In genomic region chr12:99385073-99385472, GRCm38 (mm10) we compare ENCODE assay signal across 26 mouse cellular contexts.
DNase-seq lines count a peak whose midpoint lies in the region; ATAC-seq and TF ChIP-seq lines count a peak whose summit lies in the region.
"Had no signal": no experiment of that assay in that cellular context is flagged by ENCODE, and none has a peak within 500 bp of the region (broad histone marks: within the 10 kb centered on the region; RNA-seq: fewer than 3 reads in every experiment).

No protein-coding gene starts in this region.

- DNase-seq in gastrocnemius, adult 2 months, result no peak
- no peak for DNase-seq in gastrocnemius, postnatal 10 days
- DNase-seq in layer of hippocampus, adult 2 months (ENCODE audit: low spot score in 2 of 2), result no peak
- no peak for DNase-seq in layer of hippocampus, adult 9-10 months (ENCODE audit: low spot score)
- DNase-seq in adipocyte (ENCODE audit: low spot score), result peak; percentile 33
- no peak for DNase-seq in embryo, embryonic 10.5 days (ENCODE audit: low spot score)
- DNase-seq in liver, postnatal 0 days, result no peak
- DNase-seq: adrenal gland, adult 8-10 months; adrenal gland, postnatal 25 days; B cell, adult 2 months; cerebellum, adult 18-20 months; cerebellum, adult 9-10 months; cerebellum, postnatal 14 days; gastrocnemius, postnatal 14 days; heart, adult 2 months; heart, postnatal 10 days; heart, postnatal 4 days had no signal

- no peak for TF ChIP-seq CTCF in gastrocnemius, adult 2 months (IDR thresholded peaks at IDR 0.05)
- TF ChIP-seq CTCF in layer of hippocampus, adult 2 months (conservative IDR thresholded peaks at IDR 0.05), result no peak
- TF ChIP-seq CTCF in liver, postnatal 0 days (IDR thresholded peaks at IDR 0.05; ENCODE audit: low read depth), result no peak

- ATAC-seq in liver, postnatal 0 days, result no peak
- ATAC-seq: forebrain, embryonic 15.5 days; intestine, postnatal 0 days had no signal

- H3K4me3 ChIP-seq in gastrocnemius, adult 2 months, result no peak overlapping the region
- H3K4me3 ChIP-seq in layer of hippocampus, adult 2 months, result no peak overlapping the region
- no peak overlapping the region for H3K4me3 ChIP-seq in liver, postnatal 0 days (ENCODE audit: low read depth, low read length)
- H3K4me3 ChIP-seq: embryonic facial prominence, embryonic 12.5 days; embryonic facial prominence, embryonic 15.5 days; erythroblast, embryonic 14.5 days; forebrain, embryonic 12.5 days; forebrain, embryonic 15.5 days; heart, adult 2 months; heart, embryonic 10.5 days; hindbrain, embryonic 15.5 days had no signal

- H3K9ac ChIP-seq in liver, postnatal 0 days (replicated peaks), result no peak overlapping the region
- H3K9ac ChIP-seq: embryonic facial prominence, embryonic 12.5 days; embryonic facial prominence, embryonic 15.5 days; forebrain, embryonic 12.5 days; forebrain, embryonic 15.5 days; hindbrain, embryonic 15.5 days had no signal

- no peak overlapping the region for H3K4me2 ChIP-seq in liver, postnatal 0 days (ENCODE audit: low read depth, low read length)
- H3K4me2 ChIP-seq: embryonic facial prominence, embryonic 12.5 days; embryonic facial prominence, embryonic 15.5 days; forebrain, embryonic 12.5 days; forebrain, embryonic 15.5 days; hindbrain, embryonic 15.5 days had no signal

- intact Hi-C loops in gastrocnemius, adult 2 months (cut with DNase I), result loop anchor here (10.0 kb wide), 1 partner anchor 260 kb away; no protein-coding TSS in a partner anchor

- TF ChIP-seq EP300 in liver, postnatal 0 days (IDR thresholded peaks at IDR 0.05; ENCODE audit: low read depth), result no peak

- peaks cover 5% of the 10 kb centered on the region; the same call in 1 of the 2 replicates for H3K4me1 ChIP-seq in liver, postnatal 0 days (ENCODE audit: insufficient read depth)

- H3K27ac ChIP-seq in gastrocnemius, adult 2 months, result peak overlapping the region; percentile 81
- peak overlapping the region; percentile 68; the same call in 1 of the 2 replicates for H3K27ac ChIP-seq in layer of hippocampus, adult 2 months
- H3K27ac ChIP-seq in liver, postnatal 0 days (ENCODE audit: low read depth), result no peak overlapping the region
- H3K27ac ChIP-seq: embryonic facial prominence, embryonic 12.5 days; embryonic facial prominence, embryonic 15.5 days; forebrain, embryonic 12.5 days; forebrain, embryonic 15.5 days; hindbrain, embryonic 15.5 days had no signal

- H3K36me3 ChIP-seq in liver, postnatal 0 days (replicated peaks; ENCODE audit: insufficient read depth, low read length), result 0 out of 2 replicates have a peak, but pooled peaks cover 20% of the 10 kb centered on the region

- H3K9me3 ChIP-seq in liver, postnatal 0 days (ENCODE audit: low read length), result no peaks in the 10 kb centered on the region
- H3K9me3 ChIP-seq: embryonic facial prominence, embryonic 12.5 days; embryonic facial prominence, embryonic 15.5 days; forebrain, embryonic 15.5 days; heart, embryonic 10.5 days; hindbrain, embryonic 15.5 days had no signal

- H3K27me3 ChIP-seq in liver, postnatal 0 days (ENCODE audit: insufficient read depth, low read length), result no peaks in the 10 kb centered on the region
- H3K27me3 ChIP-seq: CH12.LX; embryonic facial prominence, embryonic 12.5 days; embryonic facial prominence, embryonic 15.5 days; forebrain, embryonic 12.5 days; forebrain, embryonic 15.5 days; hindbrain, embryonic 15.5 days had no signal

- WGBS in liver, postnatal 0 days (ENCODE audit: insufficient replicate concordance), result 80% methylated on average over 4 of the region's 4 CpGs
